Mouse (Mus musculus): ENCODE measurements around the gene Cd101.

DNA sequence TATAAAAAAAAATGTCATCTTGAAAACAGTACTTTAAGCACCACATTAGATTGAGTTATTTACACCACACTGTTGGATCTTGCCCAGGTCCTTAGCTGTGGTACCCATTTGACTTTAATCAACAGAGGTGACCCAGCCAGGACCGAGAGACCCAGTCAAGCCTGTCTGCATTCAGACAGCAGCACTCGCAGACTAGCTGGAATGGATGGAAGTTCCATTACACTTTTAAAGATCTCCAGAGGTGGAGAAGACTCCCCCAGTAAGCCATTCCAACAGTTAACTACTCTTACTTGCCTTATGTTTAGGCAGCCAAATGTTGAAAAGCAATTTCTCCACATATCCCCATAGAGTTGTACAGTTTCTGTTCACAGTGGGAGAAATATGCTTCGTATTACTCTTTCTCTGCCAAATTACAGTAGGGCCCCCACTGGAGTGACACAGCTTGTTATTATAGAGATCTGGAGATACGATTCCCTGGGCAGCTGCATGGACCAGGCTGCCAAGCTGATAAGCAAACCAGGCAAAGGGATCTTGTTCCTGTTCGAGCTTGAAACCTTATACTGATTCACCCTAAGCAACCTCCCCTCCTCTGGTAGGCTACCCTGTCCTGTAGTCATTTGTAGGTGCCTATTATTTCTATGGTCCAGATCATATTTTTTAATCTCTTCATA lies 22.1 kb downstream of the Cd101 start:
- TF ChIP-seq POLR2A (IDR thresholded peaks at IDR 0.05; ENCODE audit: extremely low read depth, insufficient read depth, low read length) (no peak), CTCF (IDR thresholded peaks at IDR 0.05; ENCODE audit: extremely low read depth, insufficient read depth, low read length) (no peak)
